Mouse (Mus musculus) olfactory bulb, adult 2 months (tissue): Measurements from ENCODE around the gene Ptov1.

Source experiments
- CTCF ChIP-seq: fragments of 200-500 bp; IDR thresholded peaks from 2 replicates; pipeline ENCODE4 v1.5.1; 2012; ENCODE audit warnings: low read depth, mild to moderate bottlenecking, low read length, moderate library complexity; ENCODE audit not compliant: insufficient read depth
- POLR2A ChIP-seq: fragments of 200-500 bp; IDR thresholded peaks from 2 replicates; pipeline ENCODE4 v1.6.1; 2012; ENCODE audit warnings: mild to moderate bottlenecking, low read depth, low read length, moderate library complexity; ENCODE audit not compliant: insufficient read depth

DNA sequence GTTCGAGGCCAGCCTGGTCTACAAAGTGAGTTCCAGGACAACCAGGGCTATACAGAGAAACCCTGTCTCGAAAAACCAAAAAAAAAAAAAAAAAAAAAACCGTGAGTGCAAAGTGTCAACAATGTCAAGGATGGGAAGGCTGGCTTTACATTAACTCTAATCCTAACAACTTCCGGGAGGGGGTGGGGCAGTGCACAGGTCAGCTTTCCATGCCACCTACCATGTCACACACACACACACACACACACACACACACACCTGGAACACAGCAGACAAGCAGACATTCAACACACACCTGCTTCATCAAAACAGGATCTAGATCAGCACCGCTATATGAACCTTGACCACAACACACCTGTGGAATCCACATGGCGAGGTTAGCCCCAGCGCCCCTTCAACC is 20.6 kb upstream of the Ptov1 start:
- TF ChIP-seq CTCF (no peak), POLR2A (no peak)
